Mouse (Mus musculus) B cell, adult 2 months (primary cell): ENCODE measurements around the gene Adamts17.

Experiments used
- DNase-seq, 2 experiments: peaks; one replicate each; pipeline ENCODE4 v3.0.0; 2022

The Adamts17 gene

GRCm38 (mm10) chr7:67110551-67111159 lies 271.1 kb downstream of the Adamts17 start:
- no peak for DNase-seq

GRCm38 (mm10) chr7:67112495-67113216 lies 273.1 kb downstream of the Adamts17 start:
- no peak for DNase-seq

- DNase-seq = no peak
Measured at GRCm38 (mm10) chr7:67114056-67114455, 274.5 kb downstream of the Adamts17 start.

GRCm38 (mm10) chr7:67115056-67115455 lies 275.5 kb downstream of the Adamts17 start:
- DNase-seq = no peak

- no peak for DNase-seq
Measured at GRCm38 (mm10) chr7:67135140-67135539, 295.6 kb downstream of the Adamts17 start.

GRCm38 (mm10) chr7:67142347-67143015 lies 302.9 kb downstream of the Adamts17 start:
- DNase-seq = no peak

- DNase-seq = no peak
Measured at GRCm38 (mm10) chr7:67145748-67146147, 306.2 kb downstream of the Adamts17 start.

- no peak for DNase-seq
Measured at GRCm38 (mm10) chr7:67146151-67146550, 306.6 kb downstream of the Adamts17 start.

GRCm38 (mm10) chr7:67149707-67150106 lies 310.2 kb downstream of the Adamts17 start:
- DNase-seq = no peak

GRCm38 (mm10) chr7:67152626-67153025 lies 313.1 kb downstream of the Adamts17 start:
- DNase-seq = no peak

- no peak for DNase-seq
Measured at GRCm38 (mm10) chr7:67162135-67162534, 322.6 kb downstream of the Adamts17 start.

- DNase-seq = no peak
Measured at GRCm38 (mm10) chr7:67168288-67168687, 328.8 kb downstream of the Adamts17 start.

- DNase-seq = no peak
Measured at GRCm38 (mm10) chr7:67168763-67169569, 329.4 kb downstream of the Adamts17 start.

GRCm38 (mm10) chr7:67173522-67174195 lies 334.1 kb downstream of the Adamts17 start:
- no peak for DNase-seq

- DNase-seq = no peak
Measured at GRCm38 (mm10) chr7:67183786-67184185, 344.3 kb downstream of the Adamts17 start.

GRCm38 (mm10) chr7:67199412-67199811 lies 359.9 kb downstream of the Adamts17 start:
- DNase-seq = peak; percentile 54 to 56
